Mouse (Mus musculus) telencephalon, adult 2 months (tissue): ENCODE measurements around the gene Irx4.

Experiments
- DNase-seq: peaks from one replicate; pipeline ENCODE4 v3.0.0-alpha.2; 2011; ENCODE audit warnings: low read depth, low spot score

Gene Irx4

GRCm38 (mm10) chr13:73269891-73270290, 9.6 kb downstream of the Irx4 start:
- no peak for DNase-seq

GRCm38 (mm10) chr13:73270451-73271081, 10.3 kb downstream of the Irx4 start:
- DNase-seq, result no peak

GRCm38 (mm10) chr13:73271336-73272242, 11.3 kb downstream of the Irx4 start:
- DNase-seq, result no peak

- DNase-seq, result no peak
Observed at GRCm38 (mm10) chr13:73272794-73273282, 12.6 kb downstream of the Irx4 start.

- no peak for DNase-seq
Observed at GRCm38 (mm10) chr13:73273536-73273935, 13.3 kb downstream of the Irx4 start.

GRCm38 (mm10) chr13:73277361-73277760, 17.1 kb downstream of the Irx4 start:
- DNase-seq, result no peak

- no peak for DNase-seq
Observed at GRCm38 (mm10) chr13:73277797-73278196, 17.5 kb downstream of the Irx4 start.

GRCm38 (mm10) chr13:73279196-73279595, 18.9 kb downstream of the Irx4 start:
- DNase-seq, result no peak

GRCm38 (mm10) chr13:73282407-73282806, 22.1 kb downstream of the Irx4 start:
- no peak for DNase-seq

- DNase-seq, result no peak
Observed at GRCm38 (mm10) chr13:73283534-73283933, 23.3 kb downstream of the Irx4 start.

- no peak for DNase-seq
Observed at GRCm38 (mm10) chr13:73290206-73290605, 29.9 kb downstream of the Irx4 start.

GRCm38 (mm10) chr13:73291102-73291501, 30.8 kb downstream of the Irx4 start:
- DNase-seq, result no peak

- DNase-seq, result no peak
Observed at GRCm38 (mm10) chr13:73298717-73299116, 38.4 kb downstream of the Irx4 start.

- DNase-seq, result no peak
Observed at GRCm38 (mm10) chr13:73299322-73299721, 39.0 kb downstream of the Irx4 start.

GRCm38 (mm10) chr13:73304729-73305128, 44.5 kb downstream of the Irx4 start:
- DNase-seq, result no peak

- DNase-seq, result no peak
Observed at GRCm38 (mm10) chr13:73305398-73306084, 45.3 kb downstream of the Irx4 start.

GRCm38 (mm10) chr13:73306085-73306410, 45.8 kb downstream of the Irx4 start:
- DNase-seq, result no peak

- no peak for DNase-seq
Observed at GRCm38 (mm10) chr13:73306430-73306829, 46.2 kb downstream of the Irx4 start.

GRCm38 (mm10) chr13:73310183-73310929, 50.1 kb downstream of the Irx4 start:
- no peak for DNase-seq
